Mouse (Mus musculus): ENCODE results near the gene Ywhab. TPM values are rescaled to one million over a fixed set of nuclear protein-coding genes. Genes with fewer than 3 reads are reported as not detected.

Gene Ywhab
- 100 to 1,000 TPM; 422 to 471 TPM for total RNA-seq (2021)

DNA sequence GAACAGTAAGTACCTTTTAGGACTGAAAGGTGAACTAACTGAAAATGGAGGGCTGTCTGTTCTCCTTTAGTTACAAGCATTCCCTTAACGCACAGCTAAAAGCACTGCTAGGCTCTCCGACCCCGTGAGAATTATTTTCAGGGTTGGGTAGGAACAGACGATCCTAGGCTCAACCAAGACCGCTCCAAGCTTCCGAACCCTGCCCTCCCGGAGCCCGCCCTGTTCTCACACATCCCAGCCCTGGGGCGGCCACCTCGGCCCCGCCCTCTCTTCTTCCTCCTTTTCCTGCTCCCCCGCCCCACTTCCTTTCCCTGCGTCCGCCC, at the start of gene Ywhab:
Ywhab (plus strand) TSS at position 307 of the 323 bp plus-strand sequence.
- intact Hi-C loops (cut with DNase I): loop anchor here (2.0 kb wide), 1 partner anchor 76 kb away; the partner anchor contains the start of genes Stk4 and Tomm34
- DNase-seq (ENCODE audit: low spot score in 2 of 2): no peak

- intact Hi-C loops (cut with DNase I): no loop called here
- no peak for DNase-seq (ENCODE audit: low spot score in 2 of 2)
Observed at GRCm38 (mm10) chr2:163946221-163946620, 48.5 kb upstream of the Ywhab start.

DNA sequence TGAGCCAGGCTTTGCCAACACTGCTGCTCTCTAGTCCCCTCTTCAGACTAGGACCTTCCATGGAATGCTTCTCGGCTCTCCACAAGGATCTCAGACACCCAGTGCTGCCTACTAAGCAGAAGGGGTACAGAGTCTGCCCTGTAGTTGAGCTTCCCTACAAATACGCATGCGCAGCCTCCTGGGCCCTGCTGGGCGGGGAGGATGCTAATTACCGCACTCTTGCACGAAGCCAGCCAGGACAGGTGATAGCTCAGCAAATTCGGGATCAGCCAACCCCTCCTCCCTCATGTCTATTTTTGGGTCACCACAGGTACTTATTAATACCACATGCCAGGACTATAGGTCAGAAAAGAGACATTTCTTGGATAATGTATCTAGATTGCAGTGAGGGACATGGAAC, 46.8 kb upstream of the Ywhab start:
- no peak for DNase-seq (ENCODE audit: low spot score in 2 of 2)
- intact Hi-C loops (cut with DNase I): no loop called here

DNA sequence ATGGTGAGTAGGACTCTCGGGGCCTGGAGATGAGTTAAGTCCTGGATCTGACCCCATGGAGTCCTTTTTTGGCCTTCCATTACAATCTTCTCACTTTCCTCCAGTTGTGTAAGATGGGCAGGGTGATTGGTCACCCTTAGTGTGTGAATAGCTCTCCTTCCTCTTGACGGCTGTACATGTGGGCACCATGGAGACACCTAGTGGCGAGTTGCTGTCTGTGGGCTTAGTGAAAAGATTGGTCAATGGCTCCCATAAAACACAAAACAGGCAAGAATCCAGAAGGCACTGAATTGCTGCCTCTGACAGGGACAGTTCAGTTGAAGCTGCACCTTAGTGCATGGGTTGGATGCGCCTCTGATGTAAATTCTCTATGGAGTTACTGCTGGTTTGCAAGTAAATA, 43.0 kb upstream of the Ywhab start:
- intact Hi-C loops (cut with DNase I): loop anchor here (5.0 kb wide), 1 partner anchor 94 kb away; no protein-coding TSS in a partner anchor

DNA sequence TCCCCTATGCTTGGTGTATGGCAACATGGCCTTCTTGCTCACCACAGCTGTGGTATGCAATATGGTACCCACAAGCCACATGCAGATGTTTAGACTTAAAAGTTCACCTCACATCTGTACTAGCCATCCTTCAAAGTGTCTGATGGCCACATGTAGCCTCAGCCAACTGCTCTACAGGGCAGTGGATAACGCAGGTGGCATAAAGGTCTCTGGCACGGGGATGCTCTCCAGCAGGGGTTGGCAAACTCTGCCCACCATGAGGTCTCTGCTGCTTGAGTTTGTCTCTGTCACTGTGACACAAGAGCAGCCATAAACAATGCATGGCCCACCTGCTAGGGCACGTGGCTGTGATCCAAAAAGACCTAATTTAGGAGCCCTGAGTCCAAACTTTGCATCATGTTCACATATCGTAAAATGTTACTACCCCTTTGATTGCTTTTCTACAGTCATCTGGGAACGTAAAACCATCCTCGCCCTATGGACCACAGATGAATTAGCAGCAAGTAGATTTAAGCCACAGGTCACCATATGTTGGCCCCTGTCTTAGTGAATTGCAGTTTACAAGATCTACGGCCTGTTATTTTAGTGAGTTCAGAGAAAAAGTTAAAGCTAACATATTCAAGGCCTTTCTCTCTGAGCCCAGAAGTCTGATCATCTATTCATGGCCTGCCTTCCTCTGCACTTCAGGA, 41.0 kb upstream of the Ywhab start:
- no peak for DNase-seq (ENCODE audit: low spot score in 2 of 2)
- intact Hi-C loops (cut with DNase I): loop anchor here (5.0 kb wide), 1 partner anchor 96 kb away; no protein-coding TSS in a partner anchor

More for the DNA sequence above, 43.0 kb upstream of the Ywhab start:
- DNase-seq (ENCODE audit: low spot score in 2 of 2): peak; percentile 58 to 70

GRCm38 (mm10) chr2:163964606-163965560, 29.9 kb upstream of the Ywhab start:
- DNase-seq (ENCODE audit: low spot score in 2 of 2): no peak
- intact Hi-C loops (cut with DNase I): loop anchor here (5.0 kb wide), 1 partner anchor 108 kb away; no protein-coding TSS in a partner anchor

- intact Hi-C loops (cut with DNase I): loop anchor here (5.0 kb wide), 1 partner anchor 108 kb away; no protein-coding TSS in a partner anchor
- DNase-seq (ENCODE audit: low spot score in 2 of 2): no peak
Observed at GRCm38 (mm10) chr2:163965706-163966105, 29.1 kb upstream of the Ywhab start.

- intact Hi-C loops (cut with DNase I): loop anchor here (5.0 kb wide), 1 partner anchor 111 kb away; no protein-coding TSS in a partner anchor
- peak; percentile 49 to 65 for DNase-seq (ENCODE audit: low spot score in 2 of 2)
Observed at GRCm38 (mm10) chr2:163968581-163968980, 26.2 kb upstream of the Ywhab start.

GRCm38 (mm10) chr2:163970326-163970725, 24.4 kb upstream of the Ywhab start:
- DNase-seq (ENCODE audit: low spot score in 2 of 2): no peak
- intact Hi-C loops (cut with DNase I): no loop called here

- no peak for DNase-seq (ENCODE audit: low spot score in 2 of 2)
- intact Hi-C loops (cut with DNase I): no loop called here
Observed at GRCm38 (mm10) chr2:163974056-163974455, 20.7 kb upstream of the Ywhab start.

- intact Hi-C loops (cut with DNase I): no loop called here
- DNase-seq (ENCODE audit: low spot score in 2 of 2): no peak
Observed at GRCm38 (mm10) chr2:163976448-163976847, 18.3 kb upstream of the Ywhab start.

DNA sequence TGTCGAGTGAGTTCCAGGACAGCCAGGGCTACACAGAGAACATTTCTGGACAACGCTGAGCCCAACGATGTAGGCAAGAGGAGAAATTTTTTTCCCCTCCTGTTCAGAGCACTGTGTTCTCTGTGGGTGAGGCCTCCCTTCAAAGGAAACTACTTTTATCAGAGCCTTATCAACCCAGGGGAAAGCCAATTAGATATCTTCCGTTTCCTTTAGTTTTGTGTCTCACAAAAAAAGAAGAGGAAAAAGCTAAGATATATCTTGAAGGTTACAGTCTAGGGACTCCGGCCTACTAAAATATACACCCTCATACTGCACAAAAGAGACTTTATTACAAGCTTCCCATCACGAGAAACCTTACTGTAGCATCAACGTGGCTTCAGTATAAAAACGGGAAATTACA, 7.5 kb upstream of the Ywhab start:
- intact Hi-C loops (cut with DNase I): no loop called here
- DNase-seq (ENCODE audit: low spot score in 2 of 2): no peak

- DNase-seq (ENCODE audit: low spot score in 2 of 2): no peak
- intact Hi-C loops (cut with DNase I): no loop called here
Observed at GRCm38 (mm10) chr2:163992871-163993270, 1.9 kb upstream of the Ywhab start.

GRCm38 (mm10) chr2:163994977-163995862, 460 bp downstream of the Ywhab start:
- DNase-seq (ENCODE audit: low spot score in 2 of 2): peak; percentile 89 to 91
- intact Hi-C loops (cut with DNase I): loop anchor here (2.0 kb wide), 1 partner anchor 76 kb away; the partner anchor contains the start of genes Stk4 and Tomm34

- no peak for DNase-seq (ENCODE audit: low spot score in 2 of 2)
- intact Hi-C loops (cut with DNase I): no loop called here
Observed at GRCm38 (mm10) chr2:163996275-163996674, 1.5 kb downstream of the Ywhab start.

DNA sequence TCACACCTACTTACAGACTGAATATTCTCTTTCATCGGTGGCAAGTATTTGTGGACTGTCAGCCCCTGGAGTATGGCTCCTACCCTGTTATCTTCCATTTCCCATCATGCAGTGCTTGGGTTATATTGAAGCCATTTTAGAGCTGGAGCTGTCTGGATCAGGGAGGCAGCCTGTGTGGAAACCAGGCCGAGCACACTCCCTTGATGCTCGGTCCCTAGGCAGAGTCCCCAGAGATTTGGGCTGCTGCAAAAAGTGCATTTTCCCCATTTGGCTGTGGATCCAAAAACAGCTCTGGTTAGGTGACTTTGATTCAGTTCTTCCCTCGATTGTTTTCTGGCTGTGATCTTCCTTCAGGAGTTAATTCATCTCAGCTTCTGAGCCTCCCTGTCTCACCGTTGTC, 2.1 kb downstream of the Ywhab start:
- DNase-seq (ENCODE audit: low spot score in 2 of 2): no peak
- intact Hi-C loops (cut with DNase I): no loop called here

DNA sequence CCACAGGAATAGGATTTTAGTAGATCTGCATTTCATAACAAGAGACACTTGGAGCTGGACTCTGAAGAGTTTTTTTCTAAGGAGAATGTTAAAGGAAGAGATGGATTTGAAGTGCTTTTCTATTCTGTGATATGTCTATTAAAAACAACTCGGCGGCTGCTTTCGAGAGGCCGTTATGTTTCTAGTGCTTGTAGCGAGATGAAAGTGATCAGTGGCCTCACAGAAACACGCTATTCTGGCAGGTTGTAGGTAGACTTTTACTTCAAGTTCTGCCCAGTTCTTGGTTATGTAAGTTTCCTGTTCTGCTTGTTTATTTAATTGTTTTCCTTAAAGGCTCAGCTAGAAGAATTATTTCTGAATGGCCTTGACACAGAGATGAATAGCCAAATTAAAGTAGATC, 4.2 kb downstream of the Ywhab start:
- intact Hi-C loops (cut with DNase I): no loop called here

DNA sequence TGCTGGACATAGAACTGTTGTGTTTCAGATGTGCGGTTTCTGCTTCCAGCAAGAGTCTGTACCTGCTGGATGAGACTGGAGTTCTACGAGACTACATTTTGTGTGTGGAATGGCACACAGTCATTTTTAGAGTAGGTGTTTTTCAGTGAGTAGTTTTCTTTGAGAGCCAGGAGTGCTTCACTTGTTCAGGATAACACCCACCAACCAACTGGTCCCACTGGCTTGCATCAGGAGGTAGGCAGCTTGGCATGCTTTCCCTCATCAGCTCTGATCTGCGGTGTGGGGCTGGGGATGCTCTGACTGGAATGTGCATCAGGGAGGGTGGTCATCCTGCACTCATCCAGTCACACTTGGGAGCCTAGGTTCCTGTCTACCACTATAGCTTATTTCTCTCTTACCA, 7.9 kb downstream of the Ywhab start:
- peak; percentile 50 to 57 for DNase-seq (ENCODE audit: low spot score in 2 of 2)
- intact Hi-C loops (cut with DNase I): no loop called here

More for the DNA sequence above, 4.2 kb downstream of the Ywhab start:
- no peak for DNase-seq (ENCODE audit: low spot score in 2 of 2)

DNA sequence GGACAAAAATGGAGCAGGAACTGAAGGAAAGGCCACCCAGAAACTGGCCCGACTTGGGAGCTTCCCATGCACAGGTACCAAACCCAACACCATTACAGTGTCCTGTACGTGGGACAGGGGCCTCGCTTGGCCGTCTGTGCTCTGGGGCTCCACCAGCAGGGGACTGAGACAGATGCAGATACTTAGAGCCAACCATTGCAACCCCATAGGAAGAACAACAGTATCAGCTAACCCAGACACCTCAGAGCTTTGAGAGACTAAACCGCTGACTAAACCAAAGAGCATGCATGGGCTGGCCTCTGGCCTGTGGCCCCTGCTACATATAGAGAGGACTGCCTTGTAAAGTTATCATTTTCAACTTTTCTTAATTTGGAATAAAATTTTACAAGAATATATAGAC, 9.7 kb downstream of the Ywhab start:
- no peak for DNase-seq (ENCODE audit: low spot score in 2 of 2)
- intact Hi-C loops (cut with DNase I): no loop called here

Data from left cerebral cortex, postnatal 36 days (tissue).